Mouse (Mus musculus) heart, postnatal 14 days (tissue): ENCODE results near the gene Cdadc1. TPM values are rescaled to one million over a fixed set of nuclear protein-coding genes. Genes with fewer than 3 reads are reported as not detected.

ENCODE experiments used
- DNase-seq, 2 experiments: peaks; one replicate each; pipeline ENCODE4 v3.0.0; 2021 to 2022
- intact Hi-C: fragments of 180-260 bp; cut with DNase I; formaldehyde crosslinking; loops from one replicate; pipeline ENCODE4 v1.15.1; 2025
- long read RNA-seq, 2 experiments: library from polyadenylated mRNA; stranded (forward); transcript quantifications; one replicate each; pipeline ENCODE4 v2.0.0; 2021
- total RNA-seq, 2 experiments: library from RNA; stranded (reverse); gene quantifications; 2 replicates each; pipeline ENCODE4 v1.2.3; 2021

Cdadc1 gene
- total RNA-seq, result 10 to 100 TPM; 36.8 to 42.9 TPM
- long read RNA-seq, experiment 1, transcript Cdadc1-207 (5 exons, 2,579 nt), result minor isoform, 11 of 57 reads
- long read RNA-seq, experiment 1, transcript Cdadc1-202 (10 exons, 2,202 nt), result major isoform, 31 of 57 reads
- long read RNA-seq, experiment 1, partial matches to known transcripts, result 5 of 57 reads
- long read RNA-seq, experiment 1, other reads (novel, unspliced or antisense), result 5 of 57 reads
- long read RNA-seq, experiment 2, transcript Cdadc1-202 (10 exons, 2,202 nt), result major isoform, 38 of 65 reads
- long read RNA-seq, experiment 2, transcript Cdadc1-207 (5 exons, 2,579 nt), result minor isoform, 12 of 65 reads
- long read RNA-seq, experiment 2, partial matches to known transcripts, result 4 of 65 reads
- long read RNA-seq, experiment 2, other reads (novel, unspliced or antisense), result 5 of 65 reads

GRCm38 (mm10) chr14:59597398-59598259 lies at the start of gene Cdadc1:
Cdadc1 (minus strand) TSS chr14:59597959.
- peak; percentile 94 to 99 for DNase-seq
- intact Hi-C loops, result no loop called here

- intact Hi-C loops, result no loop called here
- DNase-seq, result no peak
These were observed 49.3 kb upstream of the Cdadc1 start for GRCm38 (mm10) chr14:59646826-59647697.

GRCm38 (mm10) chr14:59644896-59645295 lies 47.1 kb upstream of the Cdadc1 start:
- no peak for DNase-seq
- intact Hi-C loops, result no loop called here

- intact Hi-C loops, result no loop called here
- no peak for DNase-seq
These were observed 46.4 kb upstream of the Cdadc1 start for GRCm38 (mm10) chr14:59644166-59644565.

- intact Hi-C loops, result no loop called here
- DNase-seq, result peak; percentile 23 to 37
These were observed 45.8 kb upstream of the Cdadc1 start for GRCm38 (mm10) chr14:59643582-59643981.

GRCm38 (mm10) chr14:59641856-59642255 lies 44.1 kb upstream of the Cdadc1 start:
- no peak for DNase-seq
- intact Hi-C loops, result no loop called here

GRCm38 (mm10) chr14:59638906-59639703 lies 41.3 kb upstream of the Cdadc1 start:
- no peak for DNase-seq
- intact Hi-C loops, result no loop called here

GRCm38 (mm10) chr14:59633988-59634387 lies 36.2 kb upstream of the Cdadc1 start:
- DNase-seq, result no peak
- intact Hi-C loops, result no loop called here

- intact Hi-C loops, result no loop called here
- no peak for DNase-seq
These were observed 35.6 kb upstream of the Cdadc1 start for GRCm38 (mm10) chr14:59633295-59633898.

- intact Hi-C loops, result no loop called here
- no peak for DNase-seq
These were observed 34.3 kb upstream of the Cdadc1 start for GRCm38 (mm10) chr14:59632067-59632466.

- intact Hi-C loops, result no loop called here
- no peak for DNase-seq
These were observed 32.3 kb upstream of the Cdadc1 start for GRCm38 (mm10) chr14:59630096-59630495.

GRCm38 (mm10) chr14:59629308-59629707 lies 31.5 kb upstream of the Cdadc1 start:
- no peak for DNase-seq
- intact Hi-C loops, result loop anchor here (5.0 kb wide), 1 partner anchor 313 kb away; no protein-coding TSS in a partner anchor

- DNase-seq, result peak in 1 of 2 experiments; percentile 25
- intact Hi-C loops, result loop anchor here (5.0 kb wide), 1 partner anchor 314 kb away; no protein-coding TSS in a partner anchor
These were observed 30.1 kb upstream of the Cdadc1 start for GRCm38 (mm10) chr14:59627823-59628222.

- no peak for DNase-seq
- intact Hi-C loops, result loop anchor here (5.0 kb wide), 1 partner anchor 315 kb away; no protein-coding TSS in a partner anchor
These were observed 29.5 kb upstream of the Cdadc1 start for GRCm38 (mm10) chr14:59627142-59627680.

- intact Hi-C loops, result loop anchor here (5.0 kb wide), 1 partner anchor 316 kb away; no protein-coding TSS in a partner anchor
These were observed 29.0 kb upstream of the Cdadc1 start for GRCm38 (mm10) chr14:59626711-59627110.

GRCm38 (mm10) chr14:59625806-59626364 lies 28.1 kb upstream of the Cdadc1 start:
- intact Hi-C loops, result loop anchor here (5.0 kb wide), 1 partner anchor 316 kb away; no protein-coding TSS in a partner anchor
- peak; percentile 40 to 41 for DNase-seq

More at GRCm38 (mm10) chr14:59626711-59627110, 29.0 kb upstream of the Cdadc1 start:
- DNase-seq, result no peak

GRCm38 (mm10) chr14:59625158-59625805 lies 27.5 kb upstream of the Cdadc1 start, which contains the start of gene Shisa2:
Shisa2 (plus strand) TSS chr14:59625308.
- DNase-seq, result peak; percentile 76 to 78
- intact Hi-C loops, result loop anchor here (5.0 kb wide), 1 partner anchor 317 kb away; no protein-coding TSS in a partner anchor
